Mouse (Mus musculus) retina, postnatal 1 day (tissue): ENCODE measurements around the gene Hspa2.
A peak's percentile ranks its signal among the peaks of the same experiment; 100 is the strongest.

Experiments
- DNase-seq: peaks from one replicate; pipeline ENCODE4 v3.0.0-alpha.2; 2012

The Hspa2 gene

DNA sequence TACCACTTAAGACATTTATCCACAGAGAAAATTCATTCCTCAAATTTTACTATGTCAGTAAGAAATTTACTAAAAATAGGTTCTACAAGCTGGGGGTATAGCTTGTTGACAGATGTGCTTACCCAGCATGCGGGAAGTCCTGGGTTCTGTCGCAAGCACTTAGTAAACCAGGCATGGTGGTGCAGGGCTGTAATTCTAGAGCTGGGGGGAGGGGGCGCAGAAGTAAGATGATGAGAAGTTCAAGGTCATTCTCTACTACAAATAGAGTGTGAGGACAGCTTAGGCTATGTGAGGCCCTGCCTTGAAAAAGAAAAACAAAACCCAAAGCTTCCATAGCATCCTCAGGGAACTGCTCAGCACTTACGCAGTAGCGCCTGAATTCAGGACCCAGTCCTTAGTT lies 25.4 kb upstream of the Hspa2 start:
- no peak for DNase-seq

GRCm38 (mm10) chr12:76380151-76380550 lies 23.8 kb upstream of the Hspa2 start:
- no peak for DNase-seq

GRCm38 (mm10) chr12:76385342-76385741 lies 18.6 kb upstream of the Hspa2 start:
- DNase-seq: no peak

DNA sequence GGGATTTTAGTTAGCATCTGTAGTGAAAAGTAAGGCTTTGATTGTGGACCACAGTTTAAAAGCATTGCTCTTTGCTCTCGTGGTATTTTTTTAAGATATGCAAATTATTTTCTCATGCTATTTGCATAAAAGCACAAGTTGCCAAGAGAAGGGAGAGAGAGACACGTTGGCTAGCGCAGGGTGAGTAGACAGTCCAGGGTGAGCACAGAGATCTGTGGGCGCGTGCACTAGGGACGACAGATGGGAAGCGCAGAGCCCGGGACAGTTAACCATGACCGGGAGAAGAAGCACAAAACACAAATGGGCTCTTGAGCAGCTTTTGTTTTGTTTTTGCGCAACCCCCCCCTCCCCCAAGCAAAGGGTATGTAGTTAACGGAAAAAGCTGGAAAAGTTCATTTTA lies 15.2 kb upstream of the Hspa2 start:
- no peak for DNase-seq

DNA sequence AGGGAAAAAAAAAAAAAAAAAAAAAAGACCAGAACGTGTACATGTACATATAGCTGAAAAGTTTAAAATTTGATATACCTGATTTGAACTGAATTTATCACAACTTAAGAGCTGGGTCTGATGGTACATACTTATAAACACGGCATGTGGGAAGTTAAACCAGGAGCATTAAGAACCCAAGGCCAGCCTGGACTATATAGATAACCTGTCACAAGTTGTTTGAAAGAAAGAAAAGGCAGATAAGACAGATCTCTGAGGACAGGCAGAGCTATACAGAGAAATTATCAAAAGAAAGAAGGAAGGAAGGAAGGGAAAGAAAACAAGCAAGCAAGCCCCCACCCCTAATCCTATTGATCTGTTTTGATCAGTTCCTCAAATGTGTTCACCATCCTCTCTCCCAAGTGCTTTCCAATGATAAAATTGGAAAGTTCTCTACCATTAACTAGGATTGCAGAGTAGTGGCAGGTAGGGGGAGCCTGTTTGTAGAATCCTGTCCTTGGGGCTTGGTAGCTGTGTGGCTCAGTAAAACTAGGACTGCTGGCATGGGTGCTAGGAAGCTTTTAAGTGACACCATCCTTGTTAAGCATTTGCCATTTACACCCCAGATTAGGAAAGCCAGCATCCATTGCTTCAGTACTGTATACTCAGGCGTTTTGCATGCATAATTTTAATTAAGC lies 12.2 kb upstream of the Hspa2 start:
- no peak for DNase-seq

- DNase-seq: no peak
These were observed 11.0 kb upstream of the Hspa2 start for GRCm38 (mm10) chr12:76392979-76393378.

GRCm38 (mm10) chr12:76397281-76397680 lies 6.7 kb upstream of the Hspa2 start:
- no peak for DNase-seq

DNA sequence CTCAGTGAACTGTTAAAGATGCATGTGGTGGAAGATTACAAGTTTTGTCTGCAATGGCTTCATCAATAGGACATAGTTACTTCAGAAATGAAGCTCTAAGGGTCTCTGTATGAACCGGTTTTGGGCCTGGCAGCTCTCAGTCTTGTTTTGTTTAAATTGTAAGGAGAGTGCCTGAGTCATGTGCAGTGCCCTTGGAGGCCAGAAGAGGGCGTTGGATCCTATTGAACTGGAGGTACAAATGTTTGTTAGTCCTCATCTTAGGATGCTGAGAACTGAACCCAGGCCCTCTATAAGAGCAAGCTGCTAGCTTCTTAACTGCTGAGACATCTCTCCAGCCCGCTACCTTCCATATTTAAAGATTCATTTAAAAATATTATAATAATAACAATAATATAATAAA lies 2.3 kb upstream of the Hspa2 start:
- DNase-seq: no peak

DNA sequence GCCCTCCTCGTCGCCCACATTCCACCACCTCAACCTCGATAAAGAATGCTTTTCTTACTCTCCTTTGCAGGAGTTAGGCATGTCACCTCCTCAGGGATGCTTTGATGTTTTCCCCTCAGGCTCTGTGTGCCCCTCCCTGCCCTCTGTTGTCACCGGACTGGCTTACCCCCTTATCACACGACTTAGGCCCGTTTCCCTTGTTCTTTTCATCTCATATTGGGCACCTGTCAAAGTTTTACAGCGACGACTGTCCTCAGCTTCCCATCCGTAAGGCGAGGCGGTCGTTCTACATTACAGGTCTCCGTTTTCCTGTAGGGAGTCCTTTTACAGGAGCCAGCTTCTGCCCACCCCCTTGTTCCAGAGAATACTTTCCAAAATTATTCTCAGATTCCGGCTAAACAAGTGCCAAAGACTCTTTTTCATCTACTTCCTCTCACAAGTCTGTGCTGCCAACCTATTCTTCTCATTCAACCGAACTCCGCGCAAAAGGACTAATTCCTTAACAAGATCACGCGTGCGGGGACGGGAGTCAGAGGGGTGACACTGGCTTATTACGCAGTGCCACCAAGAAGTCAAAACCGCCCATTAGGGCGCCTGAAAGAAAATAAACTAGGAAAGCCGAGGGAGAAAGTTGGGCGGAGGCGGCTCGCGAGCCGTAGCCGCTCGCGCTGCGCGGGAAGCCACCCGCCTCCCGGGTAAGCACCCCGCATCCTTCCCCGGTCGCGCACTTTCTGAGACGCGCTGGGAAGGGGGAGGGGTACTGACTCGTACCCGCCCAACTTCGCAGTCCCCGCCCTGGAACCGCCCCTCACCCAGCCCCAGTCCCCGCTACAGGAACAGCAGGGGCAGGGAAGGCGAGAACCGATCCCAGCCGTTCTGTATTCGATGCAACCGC lies 738 bp upstream of the Hspa2 start:
- no peak for DNase-seq

DNA sequence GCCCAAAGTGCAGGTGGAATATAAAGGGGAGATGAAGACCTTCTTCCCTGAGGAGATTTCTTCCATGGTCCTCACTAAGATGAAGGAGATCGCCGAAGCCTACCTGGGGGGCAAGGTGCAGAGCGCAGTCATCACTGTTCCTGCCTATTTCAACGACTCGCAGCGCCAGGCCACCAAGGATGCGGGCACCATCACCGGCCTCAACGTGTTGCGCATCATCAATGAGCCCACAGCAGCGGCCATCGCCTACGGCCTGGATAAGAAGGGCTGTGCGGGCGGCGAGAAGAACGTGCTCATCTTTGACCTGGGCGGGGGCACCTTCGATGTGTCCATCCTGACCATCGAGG lies 833 bp downstream of the Hspa2 start:
- DNase-seq: no peak

- peak; percentile 68 for DNase-seq
These were observed 1.4 kb downstream of the Hspa2 start for GRCm38 (mm10) chr12:76405183-76405970.

GRCm38 (mm10) chr12:76405971-76406370 lies 2.0 kb downstream of the Hspa2 start:
- peak; percentile 30 for DNase-seq

DNA sequence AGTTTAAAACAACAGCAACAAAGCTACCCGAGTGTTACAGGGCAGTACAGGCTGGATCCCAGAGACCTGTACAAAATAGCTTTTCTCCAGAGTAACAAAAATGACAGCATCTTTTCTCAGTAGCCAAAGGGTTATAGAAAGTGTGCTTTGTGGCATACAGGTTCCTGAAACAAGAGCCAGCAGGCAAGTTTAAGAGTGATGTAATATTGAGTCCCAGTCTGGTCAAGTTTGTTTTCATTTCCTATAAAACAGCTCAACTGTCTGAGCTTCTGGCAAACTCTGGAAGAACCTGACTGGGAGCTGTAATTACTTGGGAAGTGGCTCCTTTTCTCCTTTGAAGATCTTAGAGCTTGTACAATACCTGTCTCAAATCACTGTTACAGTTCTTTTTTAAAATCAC lies 3.2 kb downstream of the Hspa2 start:
- no peak for DNase-seq

- no peak for DNase-seq
These were observed 5.2 kb downstream of the Hspa2 start for GRCm38 (mm10) chr12:76409166-76409565.

- DNase-seq: no peak
These were observed 11.5 kb downstream of the Hspa2 start for GRCm38 (mm10) chr12:76415383-76416010.

DNA sequence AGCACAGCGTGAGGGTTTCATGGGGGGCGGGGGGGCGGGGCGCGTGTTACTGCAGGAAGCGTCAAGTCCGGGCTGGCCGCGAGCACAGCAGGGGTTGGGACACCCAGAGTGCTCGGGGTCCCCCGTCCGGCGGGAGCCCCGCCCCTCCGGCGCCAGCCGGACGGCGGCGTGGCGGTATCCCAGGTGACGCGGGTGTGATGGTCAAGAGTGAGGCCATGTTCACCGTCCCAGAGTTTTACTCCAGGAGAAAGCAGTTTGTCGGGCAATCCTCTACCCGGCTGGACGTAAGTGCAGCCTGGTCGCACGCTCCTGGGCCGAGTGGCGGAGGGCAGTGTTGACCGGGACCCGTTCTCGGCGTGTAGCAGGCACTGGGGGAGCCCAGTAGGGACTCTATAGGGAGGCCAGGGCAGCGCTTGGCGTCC lies 13.5 kb downstream of the Hspa2 start, which contains the start of gene Ppp1r36:
TSS of gene Ppp1r36 (plus strand) at position 106 of the 422 bp plus-strand sequence.
- DNase-seq: peak; percentile 58

DNA sequence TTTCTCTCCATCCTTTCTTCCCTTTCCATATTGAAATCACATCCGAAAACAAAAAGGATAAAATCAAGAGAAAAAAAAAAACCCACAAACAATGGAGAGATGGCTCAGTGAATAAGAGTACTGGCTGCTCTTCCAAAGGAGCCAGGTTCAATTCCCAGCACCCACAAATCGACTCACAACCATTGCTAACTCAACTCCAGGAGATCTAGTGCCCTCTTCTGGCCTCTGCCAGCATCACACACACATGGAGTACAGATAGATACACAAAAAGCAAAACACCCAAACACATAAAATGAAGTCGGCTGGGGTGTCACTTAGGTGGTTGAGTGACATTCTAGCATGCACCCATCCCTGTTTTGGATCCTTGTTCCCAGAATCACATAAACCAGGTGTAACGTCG lies 14.4 kb downstream of the Hspa2 start:
- no peak for DNase-seq

DNA sequence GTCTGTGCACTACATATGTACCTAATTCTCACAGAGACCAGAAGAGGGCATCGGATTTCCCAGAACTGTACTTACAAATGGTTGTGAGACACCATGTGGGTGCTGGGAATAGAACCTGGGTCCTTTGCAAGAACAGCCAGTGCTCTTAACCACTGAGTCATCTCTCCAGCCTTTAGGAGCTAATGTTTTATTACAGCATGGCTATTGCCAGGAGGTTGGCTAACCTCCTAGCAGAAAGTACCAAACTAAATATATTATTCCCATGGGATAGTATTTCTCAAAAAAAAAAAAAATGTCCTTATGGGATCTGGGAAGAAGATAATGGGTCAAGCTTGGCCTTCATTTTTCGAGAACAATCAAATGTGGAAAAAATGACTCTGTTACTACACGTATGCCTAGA lies 21.3 kb downstream of the Hspa2 start:
- DNase-seq: no peak

GRCm38 (mm10) chr12:76427546-76427945 lies 23.6 kb downstream of the Hspa2 start:
- no peak for DNase-seq

- no peak for DNase-seq
These were observed 27.0 kb downstream of the Hspa2 start for GRCm38 (mm10) chr12:76430879-76431406.

DNA sequence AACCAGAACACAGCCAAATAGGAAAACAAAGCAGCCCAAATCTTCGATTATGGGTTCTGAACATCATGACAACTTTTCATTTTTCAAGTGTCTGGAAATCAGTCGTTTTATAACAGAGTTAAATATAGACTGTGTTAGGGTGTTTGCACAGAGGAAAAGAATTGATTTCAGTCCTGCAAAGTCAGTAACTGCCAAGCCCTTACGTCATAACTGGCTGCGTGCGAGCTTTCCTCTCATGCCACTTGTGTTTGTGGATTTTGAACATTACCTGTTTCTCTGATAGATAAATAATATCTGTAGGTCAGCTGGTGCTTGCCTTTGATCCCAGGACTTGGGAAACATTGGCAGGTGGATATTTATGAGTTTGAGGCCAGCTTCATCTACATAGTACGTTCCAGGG lies 27.5 kb downstream of the Hspa2 start:
- DNase-seq: no peak

DNA sequence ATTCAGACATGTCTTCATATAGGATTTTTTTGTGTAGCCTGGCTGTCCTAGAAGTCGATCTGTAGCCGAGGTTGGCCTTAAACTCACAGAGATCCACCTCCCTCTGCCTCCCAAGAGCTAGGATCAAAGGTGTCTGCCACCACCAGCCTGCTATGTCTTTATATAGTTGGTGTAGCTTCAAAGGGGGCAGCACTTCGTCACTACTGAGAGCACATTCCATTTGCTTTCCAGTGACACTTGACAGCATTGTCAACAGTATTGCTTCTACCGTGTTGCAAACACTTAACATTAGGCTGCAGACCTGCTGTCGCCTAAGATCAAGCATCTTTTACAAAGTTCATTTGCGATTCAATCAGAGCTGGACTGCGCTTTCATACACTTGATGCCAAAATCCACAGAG lies 30.1 kb downstream of the Hspa2 start:
- no peak for DNase-seq

- no peak for DNase-seq
These were observed 31.1 kb downstream of the Hspa2 start for GRCm38 (mm10) chr12:76435084-76435483.
